Mouse (Mus musculus) intestine, embryonic 16.5 days (tissue): ENCODE results near the gene Arl2bp. TPM values are rescaled to one million over a fixed set of nuclear protein-coding genes. Genes with fewer than 3 reads are reported as not detected.

Experiments
- ATAC-seq: fragments of 200-750 bp; cut with Nextera tagmentation; 2 replicates; pipeline ENCODE4 v1.8.0; 2017; ENCODE audit warnings: moderate TSS enrichment, moderate library complexity
- H3K27ac ChIP-seq: fragments of 300-500 bp; sonication (generic); 2 replicates; pipeline ENCODE4 v1.5.1; 2014; ENCODE audit warnings: mild to moderate bottlenecking, low read length
- H3K27me3 ChIP-seq: fragments of 300-500 bp; sonication (generic); replicated peaks from 2 replicates; pipeline ENCODE4 v1.6.1; 2014; ENCODE audit warnings: low read length, control low read depth, mixed read lengths; ENCODE audit not compliant: control insufficient read depth, insufficient read depth
- H3K36me3 ChIP-seq: fragments of 300-500 bp; sonication (generic); 2 replicates; pipeline ENCODE4 v1.6.1; 2014; ENCODE audit warnings: low read length, control low read depth; ENCODE audit not compliant: control insufficient read depth, insufficient read depth
- H3K4me1 ChIP-seq: fragments of 300-500 bp; sonication (generic); 2 replicates; pipeline ENCODE4 v1.6.1; 2014; ENCODE audit warnings: low read length, control low read depth, mixed read lengths; ENCODE audit not compliant: control insufficient read depth, insufficient read depth
- H3K4me2 ChIP-seq: fragments of 300-500 bp; sonication (generic); 2 replicates; pipeline ENCODE4 v1.6.1; 2014; ENCODE audit warnings: low read depth, low read length, control low read depth
- H3K4me3 ChIP-seq: fragments of 300-500 bp; sonication (generic); 2 replicates; pipeline ENCODE4 v1.5.1; 2014; ENCODE audit warnings: mild to moderate bottlenecking, low read length
- H3K9ac ChIP-seq: fragments of 300-500 bp; sonication (generic); 2 replicates; pipeline ENCODE4 v1.6.1; 2014; ENCODE audit warnings: low read depth, low read length
- H3K9me3 ChIP-seq: fragments of 300-500 bp; sonication (generic); 2 replicates; pipeline ENCODE4 v1.6.1; 2016; ENCODE audit warnings: low read length, control low read depth; ENCODE audit not compliant: control insufficient read depth
- WGBS: fragments of 180-500 bp; shearing (Covaris S2); extraction: QIAGEN DNeasy Blood & Tissue Kit; methylation state at CpG from one replicate; pipeline ENCODE4 v1.1.7; 2014; 5-methylcytosine and 5-hydroxymethylcytosine counted together
- polyA plus RNA-seq: library from polyadenylated mRNA; unstranded; fragments of >200 nt; fragmentation: Nextera tagmentation; extraction: Ambion mirVana; gene quantifications from 2 replicates; pipeline ENCODE4 v1.2.1, GENCODE M21; 2015

Gene Arl2bp
- polyA plus RNA-seq, 1 experiment from 2014 or later: 104 TPM

- Histone ChIP-seq H3K9me3 (no peaks in the 10 kb centered on the region), H3K9ac (no peak overlapping the region), H3K36me3 (peaks cover 5% of the 10 kb centered on the region; the same call in 1 of the 2 replicates), H3K4me2 (no peak overlapping the region), H3K27ac (no peak overlapping the region), H3K4me3 (no peak overlapping the region), H3K4me1 (no peaks in the 10 kb centered on the region), H3K27me3 (no peaks in the 10 kb centered on the region)
- WGBS: 85% methylated on average over 3 of the region's 3 CpGs
- no peak for ATAC-seq
Observed at GRCm38 (mm10) chr8:94652951-94653350, 13.4 kb upstream of the Arl2bp start.

- no peak for ATAC-seq
- H3K27me3 ChIP-seq: no peaks in the 10 kb centered on the region
- no peak overlapping the region for H3K4me3 ChIP-seq
- no peak overlapping the region for H3K27ac ChIP-seq
- no peaks in the 10 kb centered on the region for H3K4me1 ChIP-seq
- no peaks in the 10 kb centered on the region for H3K9me3 ChIP-seq
- no peak overlapping the region for H3K9ac ChIP-seq
- H3K4me2 ChIP-seq: no peak overlapping the region
- H3K36me3 ChIP-seq: peaks cover 5% of the 10 kb centered on the region; the same call in 1 of the 2 replicates
Observed at GRCm38 (mm10) chr8:94654994-94655393, 11.4 kb upstream of the Arl2bp start.

- WGBS: 95% methylated on average over 2 of the region's 2 CpGs
Observed at GRCm38 (mm10) chr8:94658031-94658430, 8.4 kb upstream of the Arl2bp start.

GRCm38 (mm10) chr8:94660418-94660817, 6.0 kb upstream of the Arl2bp start:
- ATAC-seq: peak; percentile 96
- H3K9ac ChIP-seq: no peak overlapping the region
- no peak overlapping the region for H3K4me2 ChIP-seq

More at GRCm38 (mm10) chr8:94658031-94658430, 8.4 kb upstream of the Arl2bp start:
- Histone ChIP-seq H3K36me3 (peaks cover 4% of the 10 kb centered on the region; the same call in 1 of the 2 replicates), H3K4me1 (0 out of 2 replicates have a peak, but pooled peaks cover 5% of the 10 kb centered on the region), H3K27me3 (no peaks in the 10 kb centered on the region), H3K4me3 (no peak overlapping the region), H3K27ac (no peak overlapping the region), H3K4me2 (no peak overlapping the region), H3K9me3 (no peaks in the 10 kb centered on the region), H3K9ac (no peak overlapping the region)
- no peak for ATAC-seq

GRCm38 (mm10) chr8:94664722-94665121, 1.7 kb upstream of the Arl2bp start:
- no peak overlapping the region for H3K4me2 ChIP-seq
- 71% methylated on average over 2 of the region's 2 CpGs for WGBS
- H3K9ac ChIP-seq: no peak overlapping the region
- H3K9me3 ChIP-seq: no peaks in the 10 kb centered on the region
- peaks cover 18% of the 10 kb centered on the region for H3K4me1 ChIP-seq
- no peak for ATAC-seq
- no peaks in the 10 kb centered on the region for H3K27me3 ChIP-seq
- no peak overlapping the region for H3K4me3 ChIP-seq
- no peaks in the 10 kb centered on the region for H3K36me3 ChIP-seq
- no peak overlapping the region for H3K27ac ChIP-seq

More at GRCm38 (mm10) chr8:94660418-94660817, 6.0 kb upstream of the Arl2bp start:
- Histone ChIP-seq H3K27me3 (no peaks in the 10 kb centered on the region), H3K36me3 (no peaks in the 10 kb centered on the region), H3K4me1 (0 out of 2 replicates have a peak, but pooled peaks cover 5% of the 10 kb centered on the region), H3K27ac (peak overlapping the region; percentile 74), H3K9me3 (no peaks in the 10 kb centered on the region), H3K4me3 (no peak overlapping the region)
- WGBS: 63% methylated on average over 4 of the region's 4 CpGs

- H3K36me3 ChIP-seq: peaks cover 12% of the 10 kb centered on the region; the same call in 1 of the 2 replicates
Observed at GRCm38 (mm10) chr8:94674384-94674783, 8.0 kb downstream of the Arl2bp start.

GRCm38 (mm10) chr8:94675923-94676322, 9.5 kb downstream of the Arl2bp start:
- no peak overlapping the region for H3K4me2 ChIP-seq
- H3K9ac ChIP-seq: no peak overlapping the region
- no peak overlapping the region for H3K4me3 ChIP-seq
- H3K36me3 ChIP-seq: peaks cover 12% of the 10 kb centered on the region; the same call in 1 of the 2 replicates
- H3K4me1 ChIP-seq: peaks cover 12% of the 10 kb centered on the region
- no peaks in the 10 kb centered on the region for H3K9me3 ChIP-seq
- no peak overlapping the region for H3K27ac ChIP-seq
- H3K27me3 ChIP-seq: no peaks in the 10 kb centered on the region
- 91% methylated on average over 6 of the region's 6 CpGs for WGBS
- ATAC-seq: no peak

More at GRCm38 (mm10) chr8:94674384-94674783, 8.0 kb downstream of the Arl2bp start:
- Histone ChIP-seq H3K9me3 (no peaks in the 10 kb centered on the region), H3K9ac (no peak overlapping the region), H3K27ac (no peak overlapping the region), H3K4me1 (peaks cover 12% of the 10 kb centered on the region), H3K4me3 (no peak overlapping the region), H3K4me2 (no peak overlapping the region), H3K27me3 (no peaks in the 10 kb centered on the region)
- no peak for ATAC-seq
- 80% methylated on average over 5 of the region's 5 CpGs for WGBS

- peak overlapping the region; percentile 38 for H3K27ac ChIP-seq
- no peaks in the 10 kb centered on the region for H3K27me3 ChIP-seq
- H3K4me3 ChIP-seq: no peak overlapping the region
- H3K4me2 ChIP-seq: no peak overlapping the region
- no peaks in the 10 kb centered on the region for H3K9me3 ChIP-seq
- peaks cover 17% of the 10 kb centered on the region for H3K4me1 ChIP-seq
- H3K9ac ChIP-seq: peak overlapping the region; percentile 21; the same call in 1 of the 2 replicates
- H3K36me3 ChIP-seq: peaks cover 4% of the 10 kb centered on the region; the same call in 1 of the 2 replicates
- WGBS: 18% methylated on average over 9 of the region's 9 CpGs
- ATAC-seq: no peak
Observed at GRCm38 (mm10) chr8:94678582-94678981, 12.2 kb downstream of the Arl2bp start.

GRCm38 (mm10) chr8:94680414-94680813, 14.0 kb downstream of the Arl2bp start:
- H3K9ac ChIP-seq: no peak overlapping the region
- ATAC-seq: no peak
- H3K9me3 ChIP-seq: no peaks in the 10 kb centered on the region
- no peaks in the 10 kb centered on the region for H3K36me3 ChIP-seq
- H3K4me3 ChIP-seq: no peak overlapping the region
- WGBS: 90% methylated on average over 3 of the region's 3 CpGs
- H3K27ac ChIP-seq: no peak overlapping the region
- H3K4me1 ChIP-seq: peaks cover 27% of the 10 kb centered on the region
- no peaks in the 10 kb centered on the region for H3K27me3 ChIP-seq
- no peak overlapping the region for H3K4me2 ChIP-seq
